Mouse (Mus musculus) inflammation-experienced regulatory T-cells (primary cell): ENCODE data around the gene Trpc5. TPM values are rescaled to one million over a fixed set of nuclear protein-coding genes. Genes with fewer than 3 reads are reported as not detected.

Experiments used
- polyA plus RNA-seq, 2 experiments: library from polyadenylated mRNA; unstranded; fragments of 100-300 nt; shearing (Covaris generic); gene quantifications; one replicate each; pipeline ENCODE4 v1.2.1; 2017

Gene Trpc5
- polyA plus RNA-seq = under 1 TPM in 1 of 2 experiments, not detected in 1; 0.16 TPM

GRCm38 (mm10) chrX:144688142-144688206, at the start of gene Trpc5:
Gene Trpc5 (minus strand): TSS chrX:144688180.

GRCm38 (mm10) chrX:144688207-144689118, 483 bp upstream of the Trpc5 start, which contains the start of gene Rtl4:
Gene Rtl4 (plus strand): TSS chrX:144688907.

GRCm38 (mm10) chrX:144456281-144456680, 231.7 kb downstream of the Trpc5 start, which contains the start of gene Trpc5os:
Gene Trpc5os (plus strand): TSS chrX:144456581.

Other genes starting within 250 kb of the Trpc5 start
- gene Trpc5os, start 231.6 kb downstream of the Trpc5 start, polyA plus RNA-seq = under 1 TPM; 0.10 to 0.23 TPM
- gene Rtl4, start 727 bp upstream of the Trpc5 start, polyA plus RNA-seq = not detected